Mouse (Mus musculus): ENCODE measurements at regions not wholly inside any gene's neighbourhood (a gene's known extent, or its start where the extent isn't known, plus 50 kb on each side); places are given as distances from the start of the nearest gene placed in this dataset.
"Not testable (repeated sequence)": the region's sequence is repeated elsewhere in the genome, so short reads cannot be mapped to it uniquely, and the experiment has no call there.

GRCm38 (mm10) chr16:65629186-65629585 is 66.7 kb upstream of the Chmp2b start:
- DNase-seq (ENCODE audit: low spot score) (peak; percentile 90), ATAC-seq (ENCODE audit: low FRiP score) (peak; percentile 37; the same call in 1 of the 2 replicates)
- Histone ChIP-seq H3K4me2 (replicated peaks) (no peak overlapping the region), H3K27ac (no peak overlapping the region), H3K9me3 (ENCODE audit: control insufficient read depth, low read length) (no peaks in the 10 kb centered on the region), H3K36me3 (replicated peaks; ENCODE audit: control insufficient read depth, insufficient read depth) (no peaks in the 10 kb centered on the region), H3K4me3 (replicated peaks; ENCODE audit: low read length) (no peak overlapping the region), H3K4me1 (replicated peaks; ENCODE audit: control insufficient read depth, insufficient read depth, low read length) (no peaks in the 10 kb centered on the region), H3K27me3 (ENCODE audit: control insufficient read depth, insufficient read depth, low read length) (no peaks in the 10 kb centered on the region), H3K9ac (no peak overlapping the region)
- WGBS = 13% methylated on average over 10 of the region's 10 CpGs

DNA sequence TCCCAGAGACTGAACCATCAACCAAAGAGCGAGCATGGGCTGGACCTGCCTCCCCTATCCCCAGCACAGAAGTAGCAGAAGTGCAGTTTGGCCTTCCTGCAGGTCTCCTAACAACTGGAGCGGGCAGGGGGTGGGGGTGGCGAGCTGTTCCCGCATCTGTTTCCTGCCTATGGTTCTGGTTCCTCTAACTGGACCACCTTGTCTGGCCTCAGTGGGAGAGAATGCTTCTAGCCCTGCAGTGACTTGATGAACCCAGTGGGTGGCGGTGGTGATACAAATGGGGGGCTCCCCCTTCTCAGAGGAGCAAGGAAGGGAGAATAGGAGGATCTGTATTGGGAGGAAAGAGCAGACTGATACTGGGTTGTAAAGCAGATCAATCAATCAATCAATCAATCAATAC is 69.2 kb upstream of the Chmp2b start:
- DNase-seq (ENCODE audit: low spot score) (no peak), ATAC-seq (ENCODE audit: low FRiP score) (no peak)
- Histone ChIP-seq H3K4me3 (replicated peaks; ENCODE audit: low read length) (no peak overlapping the region), H3K9me3 (ENCODE audit: control insufficient read depth, low read length) (no peaks in the 10 kb centered on the region), H3K27me3 (ENCODE audit: control insufficient read depth, insufficient read depth, low read length) (no peaks in the 10 kb centered on the region), H3K9ac (no peak overlapping the region), H3K36me3 (replicated peaks; ENCODE audit: control insufficient read depth, insufficient read depth) (no peaks in the 10 kb centered on the region), H3K4me2 (replicated peaks) (no peak overlapping the region), H3K27ac (no peak overlapping the region), H3K4me1 (replicated peaks; ENCODE audit: control insufficient read depth, insufficient read depth, low read length) (no peaks in the 10 kb centered on the region)
- WGBS = 57% methylated on average over 5 of the region's 5 CpGs

GRCm38 (mm10) chr16:65646741-65647140 is 84.2 kb upstream of the Chmp2b start:
- H3K9ac ChIP-seq; H3K36me3 ChIP-seq (replicated peaks; ENCODE audit: control insufficient read depth, insufficient read depth); H3K4me3 ChIP-seq (replicated peaks; ENCODE audit: low read length); H3K27me3 ChIP-seq (ENCODE audit: control insufficient read depth, insufficient read depth, low read length); DNase-seq (ENCODE audit: low spot score); H3K4me1 ChIP-seq (replicated peaks; ENCODE audit: control insufficient read depth, insufficient read depth, low read length); H3K27ac ChIP-seq; ATAC-seq (ENCODE audit: low FRiP score); H3K9me3 ChIP-seq (ENCODE audit: control insufficient read depth, low read length); H3K4me2 ChIP-seq (replicated peaks): not testable (repeated sequence)
- 90% methylated on average over 3 of the region's 3 CpGs for WGBS

GRCm38 (mm10) chr16:65649061-65649460 is 86.5 kb upstream of the Chmp2b start:
- Histone ChIP-seq H3K9ac (no peak overlapping the region), H3K4me3 (replicated peaks; ENCODE audit: low read length) (no peak overlapping the region), H3K4me1 (replicated peaks; ENCODE audit: control insufficient read depth, insufficient read depth, low read length) (no peaks in the 10 kb centered on the region), H3K27ac (no peak overlapping the region), H3K27me3 (ENCODE audit: control insufficient read depth, insufficient read depth, low read length) (no peaks in the 10 kb centered on the region), H3K36me3 (replicated peaks; ENCODE audit: control insufficient read depth, insufficient read depth) (no peaks in the 10 kb centered on the region), H3K9me3 (ENCODE audit: control insufficient read depth, low read length) (no peaks in the 10 kb centered on the region), H3K4me2 (replicated peaks) (no peak overlapping the region)
- WGBS = 32% methylated on average over 3 of the region's 3 CpGs
- ATAC-seq (ENCODE audit: low FRiP score) (no peak), DNase-seq (ENCODE audit: low spot score) (no peak)

GRCm38 (mm10) chr16:65655490-65655889 is 93.0 kb upstream of the Chmp2b start:
- Histone ChIP-seq H3K4me1 (replicated peaks; ENCODE audit: control insufficient read depth, insufficient read depth, low read length) (no peaks in the 10 kb centered on the region), H3K4me2 (replicated peaks) (no peak overlapping the region), H3K9ac (no peak overlapping the region), H3K27ac (no peak overlapping the region), H3K9me3 (ENCODE audit: control insufficient read depth, low read length) (no peaks in the 10 kb centered on the region), H3K27me3 (ENCODE audit: control insufficient read depth, insufficient read depth, low read length) (no peaks in the 10 kb centered on the region), H3K4me3 (replicated peaks; ENCODE audit: low read length) (no peak overlapping the region), H3K36me3 (replicated peaks; ENCODE audit: control insufficient read depth, insufficient read depth) (no peaks in the 10 kb centered on the region)
- DNase-seq (ENCODE audit: low spot score) (no peak), ATAC-seq (ENCODE audit: low FRiP score) (no peak)

GRCm38 (mm10) chr16:65657829-65658228 is 95.3 kb upstream of the Chmp2b start:
- Histone ChIP-seq H3K27me3 (ENCODE audit: control insufficient read depth, insufficient read depth, low read length) (no peaks in the 10 kb centered on the region), H3K36me3 (replicated peaks; ENCODE audit: control insufficient read depth, insufficient read depth) (no peaks in the 10 kb centered on the region), H3K4me1 (replicated peaks; ENCODE audit: control insufficient read depth, insufficient read depth, low read length) (no peaks in the 10 kb centered on the region), H3K4me2 (replicated peaks) (no peak overlapping the region), H3K27ac (no peak overlapping the region), H3K9me3 (ENCODE audit: control insufficient read depth, low read length) (no peaks in the 10 kb centered on the region), H3K9ac (no peak overlapping the region), H3K4me3 (replicated peaks; ENCODE audit: low read length) (no peak overlapping the region)
- DNase-seq (ENCODE audit: low spot score) (no peak), ATAC-seq (ENCODE audit: low FRiP score) (no peak)
- 33% methylated on average over 2 of the region's 2 CpGs for WGBS

GRCm38 (mm10) chr16:65664787-65665186 is 102.3 kb upstream of the Chmp2b start:
- no peak overlapping the region for H3K9ac ChIP-seq
- H3K4me2 ChIP-seq (replicated peaks) = no peak overlapping the region
- ATAC-seq (ENCODE audit: low FRiP score) (no peak), DNase-seq (ENCODE audit: low spot score) (no peak)
- no peaks in the 10 kb centered on the region for H3K4me1 ChIP-seq (replicated peaks; ENCODE audit: control insufficient read depth, insufficient read depth, low read length)
- no peaks in the 10 kb centered on the region for H3K36me3 ChIP-seq (replicated peaks; ENCODE audit: control insufficient read depth, insufficient read depth)
- H3K27ac ChIP-seq = no peak overlapping the region
- WGBS = 77% methylated on average over 3 of the region's 3 CpGs
- no peaks in the 10 kb centered on the region for H3K27me3 ChIP-seq (ENCODE audit: control insufficient read depth, insufficient read depth, low read length)
- no peaks in the 10 kb centered on the region for H3K9me3 ChIP-seq (ENCODE audit: control insufficient read depth, low read length)
- no peak overlapping the region for H3K4me3 ChIP-seq (replicated peaks; ENCODE audit: low read length)

- H3K9ac ChIP-seq = no peak overlapping the region
- 91% methylated on average over 2 of the region's 2 CpGs for WGBS
- no peak for DNase-seq (ENCODE audit: low spot score)
- no peak overlapping the region for H3K4me2 ChIP-seq (replicated peaks)
- no peaks in the 10 kb centered on the region for H3K36me3 ChIP-seq (replicated peaks; ENCODE audit: control insufficient read depth, insufficient read depth)
- no peaks in the 10 kb centered on the region for H3K9me3 ChIP-seq (ENCODE audit: control insufficient read depth, low read length)
- H3K27me3 ChIP-seq (ENCODE audit: control insufficient read depth, insufficient read depth, low read length) = no peaks in the 10 kb centered on the region
- no peak for ATAC-seq (ENCODE audit: low FRiP score)
- no peaks in the 10 kb centered on the region for H3K4me1 ChIP-seq (replicated peaks; ENCODE audit: control insufficient read depth, insufficient read depth, low read length)
- H3K27ac ChIP-seq = no peak overlapping the region
- H3K4me3 ChIP-seq (replicated peaks; ENCODE audit: low read length) = no peak overlapping the region
Measured at GRCm38 (mm10) chr16:65672116-65672515, 109.6 kb upstream of the Chmp2b start.

DNA sequence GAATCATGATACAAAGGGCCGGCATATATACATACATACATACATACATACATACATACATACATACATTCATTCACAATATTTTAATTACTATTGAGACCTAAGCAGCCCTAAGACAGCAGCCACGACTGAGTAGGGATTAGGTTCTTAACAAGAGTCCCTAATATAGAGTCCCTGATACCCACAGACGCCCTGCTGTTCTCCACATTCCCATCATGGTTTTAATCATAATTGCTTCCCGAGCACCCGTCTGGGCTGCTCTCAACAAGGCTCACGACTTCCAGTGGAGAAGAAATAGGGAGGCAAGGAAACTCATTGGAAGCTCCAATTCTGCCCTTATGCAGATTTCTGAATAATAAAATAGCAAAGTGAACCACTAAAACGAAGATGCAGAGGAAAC is 120.6 kb upstream of the Chmp2b start:
- ATAC-seq (ENCODE audit: low FRiP score) = peak; percentile 64; the same call in 1 of the 2 replicates
- Histone ChIP-seq H3K9ac (no peak overlapping the region), H3K36me3 (replicated peaks; ENCODE audit: control insufficient read depth, insufficient read depth) (no peaks in the 10 kb centered on the region), H3K4me1 (replicated peaks; ENCODE audit: control insufficient read depth, insufficient read depth, low read length) (no peaks in the 10 kb centered on the region), H3K27me3 (ENCODE audit: control insufficient read depth, insufficient read depth, low read length) (no peaks in the 10 kb centered on the region), H3K4me3 (replicated peaks; ENCODE audit: low read length) (no peak overlapping the region), H3K9me3 (ENCODE audit: control insufficient read depth, low read length) (no peaks in the 10 kb centered on the region), H3K27ac (peak overlapping the region; percentile 47; the same call in 1 of the 2 replicates), H3K4me2 (replicated peaks) (no peak overlapping the region)
- no peak for DNase-seq (ENCODE audit: low spot score)
- 59% methylated on average over 7 of the region's 7 CpGs for WGBS

DNA sequence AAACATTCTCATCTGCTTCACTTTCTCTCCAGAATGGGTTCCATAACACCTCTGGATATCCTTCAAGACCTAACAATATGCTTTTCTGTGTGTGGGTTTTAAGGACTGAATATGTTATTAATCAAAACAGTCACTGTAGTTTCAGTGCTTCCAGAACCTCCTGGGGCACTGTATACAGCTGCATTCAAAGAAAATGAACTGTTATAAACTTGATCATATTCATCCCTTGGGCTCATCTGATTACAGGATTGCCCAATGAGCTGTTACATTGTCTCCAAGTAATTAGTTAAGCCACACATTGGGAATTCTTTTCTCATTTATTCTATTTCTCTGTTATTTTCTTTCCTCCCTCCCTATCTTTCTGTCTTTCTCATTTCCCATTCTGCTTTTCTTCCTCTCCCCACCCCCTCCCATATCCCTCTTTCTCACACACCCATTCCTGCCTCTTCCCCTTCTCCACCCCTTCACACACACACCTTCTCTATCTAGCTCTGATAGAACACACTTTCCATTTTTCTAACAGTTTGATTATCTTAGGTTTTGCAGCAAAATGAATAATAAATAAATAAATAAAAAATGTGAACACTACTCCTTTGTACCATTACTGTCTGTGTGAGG is 121.3 kb upstream of the Chmp2b start:
- no peak for DNase-seq (ENCODE audit: low spot score)
- Histone ChIP-seq H3K36me3 (replicated peaks; ENCODE audit: control insufficient read depth, insufficient read depth) (no peaks in the 10 kb centered on the region), H3K9ac (no peak overlapping the region), H3K27ac (peak overlapping the region; percentile 51), H3K4me2 (replicated peaks) (no peak overlapping the region), H3K9me3 (ENCODE audit: control insufficient read depth, low read length) (no peaks in the 10 kb centered on the region), H3K27me3 (ENCODE audit: control insufficient read depth, insufficient read depth, low read length) (no peaks in the 10 kb centered on the region), H3K4me3 (replicated peaks; ENCODE audit: low read length) (no peak overlapping the region), H3K4me1 (replicated peaks; ENCODE audit: control insufficient read depth, insufficient read depth, low read length) (no peaks in the 10 kb centered on the region)
- peak; percentile 78 for ATAC-seq (ENCODE audit: low FRiP score)
